Mouse (Mus musculus) stomach, postnatal 0 days (tissue): Measurements from ENCODE around the gene Tex101.

Experiments
- CTCF ChIP-seq: IDR thresholded peaks from 2 replicates; pipeline ENCODE4 v1.5.1; 2016; ENCODE audit warnings: antibody characterized with exemption, low read depth, mild to moderate bottlenecking, moderate library complexity
- EP300 ChIP-seq: optimal IDR thresholded peaks from 2 replicates; pipeline ENCODE3; 2016; ENCODE audit warnings: antibody characterized with exemption

GRCm38 (mm10) chr7:24621193-24621592 lies 55.3 kb downstream of the Tex101 start:
- TF ChIP-seq CTCF (peak; percentile 59), EP300 (no peak)
